Mouse (Mus musculus) CH12.LX (cell line): ENCODE data around the gene Dcxr.

Source experiments
- CHD2 ChIP-seq: IDR thresholded peaks from 2 replicates; pipeline ENCODE4 v1.6.1; 2011; ENCODE audit warnings: low read length, improper control_type of control experiment
- NRF1 ChIP-seq: IDR thresholded peaks from 2 replicates; pipeline ENCODE4 v1.6.1; 2014; ENCODE audit warnings: low read depth, mild to moderate bottlenecking, inconsistent platforms, low read length, improper control_type of control experiment, moderate library complexity
- ZKSCAN1 ChIP-seq: IDR thresholded peaks from 2 replicates; pipeline ENCODE4 v1.6.1; 2012; ENCODE audit warnings: low read depth, inconsistent platforms, low read length, improper control_type of control experiment, borderline replicate concordance

- TF ChIP-seq CHD2 (no peak), ZKSCAN1 (no peak), NRF1 (no peak)
Observed at GRCm38 (mm10) chr11:120697741-120698140, 29.3 kb downstream of the Dcxr start.
